Mouse (Mus musculus) stomach, postnatal 0 days (tissue): Measurements from ENCODE around the gene Fam13c. TPM values are rescaled to one million over a fixed set of nuclear protein-coding genes. Genes with fewer than 3 reads are reported as not detected.
A peak's percentile ranks its signal among the peaks of the same experiment; 100 is the strongest.

ENCODE experiments used
- ATAC-seq: fragments of 200-750 bp; cut with Nextera tagmentation; 2 replicates; pipeline ENCODE4 v1.8.0; 2017; ENCODE audit not compliant: low FRiP score, low TSS enrichment
- DNase-seq: peaks from one replicate; pipeline ENCODE4 v3.0.0-alpha.2; 2016; ENCODE audit warnings: low spot score
- H3K27ac ChIP-seq: fragments of 300-500 bp; sonication (generic); replicated peaks from 2 replicates; pipeline ENCODE4 v1.5.1; 2014; ENCODE audit warnings: mild to moderate bottlenecking, control low read depth
- H3K27me3 ChIP-seq: fragments of 300-500 bp; sonication (generic); 2 replicates; pipeline ENCODE4 v1.6.1; 2014; ENCODE audit warnings: low read length; ENCODE audit not compliant: control insufficient read depth, insufficient read depth
- H3K36me3 ChIP-seq: fragments of 300-500 bp; sonication (generic); 2 replicates; pipeline ENCODE4 v1.6.1; 2014; ENCODE audit warnings: low read length, mixed read lengths; ENCODE audit not compliant: control insufficient read depth, insufficient read depth
- H3K4me1 ChIP-seq: fragments of 300-500 bp; sonication (generic); replicated peaks from 2 replicates; pipeline ENCODE4 v1.6.1; 2014; ENCODE audit warnings: antibody characterized with exemption; ENCODE audit not compliant: control insufficient read depth, insufficient read depth
- H3K4me2 ChIP-seq: fragments of 300-500 bp; sonication (generic); replicated peaks from 2 replicates; pipeline ENCODE4 v1.6.1; 2014; ENCODE audit warnings: low read depth, mild to moderate bottlenecking, control low read depth, moderate library complexity
- H3K4me3 ChIP-seq: fragments of 300-500 bp; sonication (generic); 2 replicates; pipeline ENCODE4 v1.5.1; 2014; ENCODE audit warnings: low read depth, low read length, control low read depth
- H3K9ac ChIP-seq: fragments of 300-500 bp; sonication (generic); 2 replicates; pipeline ENCODE4 v1.6.1; 2014; ENCODE audit warnings: mild to moderate bottlenecking, low read length, control low read depth, mixed read lengths
- H3K9me3 ChIP-seq: fragments of 300-500 bp; sonication (generic); 2 replicates; pipeline ENCODE4 v1.6.1; 2016; ENCODE audit warnings: low read length; ENCODE audit not compliant: control insufficient read depth
- CTCF ChIP-seq: IDR thresholded peaks from 2 replicates; pipeline ENCODE4 v1.5.1; 2016; ENCODE audit warnings: antibody characterized with exemption, low read depth, mild to moderate bottlenecking, moderate library complexity
- EP300 ChIP-seq: optimal IDR thresholded peaks from 2 replicates; pipeline ENCODE3; 2016; ENCODE audit warnings: antibody characterized with exemption
- WGBS: fragments of 180-500 bp; shearing (Covaris S2); extraction: QIAGEN DNeasy Blood & Tissue Kit; methylation state at CpG from one replicate; pipeline ENCODE4 v1.1.7; 2014; 5-methylcytosine and 5-hydroxymethylcytosine counted together
- polyA plus RNA-seq: library from polyadenylated mRNA; unstranded; fragments of >200 nt; fragmentation: Nextera tagmentation; extraction: Ambion mirVana; gene quantifications from 2 replicates; pipeline ENCODE4 v1.2.1, GENCODE M21; 2015

The Fam13c gene
- polyA plus RNA-seq, 1 experiment from 2014 or later, result 5.4 TPM

DNA sequence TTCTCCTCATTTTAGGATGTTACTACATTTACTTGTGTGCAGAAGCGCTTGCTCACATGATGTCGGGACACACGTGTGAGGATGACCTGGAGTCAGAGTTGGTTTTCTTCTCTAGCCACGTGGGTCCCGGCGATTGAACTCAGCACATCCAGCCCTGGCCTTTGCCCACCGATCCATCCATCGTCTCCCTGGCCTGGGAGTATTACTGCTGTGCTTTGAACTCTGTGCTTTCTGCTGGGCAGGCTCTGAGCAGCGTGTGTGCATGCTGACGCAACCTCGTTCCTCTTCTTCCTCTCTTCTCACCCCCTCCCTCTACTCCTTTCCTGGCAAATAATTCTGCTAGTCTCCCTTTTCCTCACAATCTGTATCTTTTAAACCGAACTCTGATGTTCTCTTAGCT is 93.7 kb downstream of the Fam13c start:
- Histone ChIP-seq H3K27me3 (no peaks in the 10 kb centered on the region), H3K9ac (no peak overlapping the region), H3K4me3 (no peak overlapping the region), H3K4me2 (no peak overlapping the region), H3K9me3 (no peaks in the 10 kb centered on the region), H3K27ac (no peak overlapping the region), H3K4me1 (no peaks in the 10 kb centered on the region), H3K36me3 (no peaks in the 10 kb centered on the region)
- DNase-seq (no peak), ATAC-seq (no peak)
- 80% methylated on average over 12 of the region's 12 CpGs for WGBS
- no peak for TF ChIP-seq EP300
- TF ChIP-seq CTCF, result no peak

DNA sequence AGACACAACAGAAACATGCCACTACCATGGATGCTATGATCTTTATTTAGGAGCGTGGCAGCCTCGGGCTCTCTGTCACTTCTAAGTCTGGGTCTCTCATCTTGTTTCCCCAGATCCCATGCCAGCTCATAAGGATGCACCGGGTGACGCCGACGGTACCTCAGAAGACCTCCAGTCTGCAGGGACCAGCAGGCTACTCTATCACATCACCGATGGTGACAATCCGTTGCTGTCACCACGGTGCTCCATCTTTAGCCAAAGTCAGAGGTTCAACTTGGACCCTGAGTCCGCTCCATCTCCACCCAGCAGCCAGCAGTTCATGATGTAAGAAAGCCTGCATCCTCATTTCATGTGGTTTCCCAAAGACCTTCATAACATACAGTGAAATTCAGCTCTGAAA is 94.3 kb downstream of the Fam13c start:
- no peaks in the 10 kb centered on the region for H3K9me3 ChIP-seq
- H3K4me3 ChIP-seq, result no peak overlapping the region
- ATAC-seq (no peak), DNase-seq (no peak)
- H3K4me2 ChIP-seq, result no peak overlapping the region
- TF ChIP-seq EP300, result no peak
- no peaks in the 10 kb centered on the region for H3K4me1 ChIP-seq
- H3K36me3 ChIP-seq, result no peaks in the 10 kb centered on the region
- H3K27me3 ChIP-seq, result no peaks in the 10 kb centered on the region
- no peak overlapping the region for H3K9ac ChIP-seq
- H3K27ac ChIP-seq, result no peak overlapping the region
- WGBS, result 95% methylated on average over 10 of the region's 10 CpGs

DNA sequence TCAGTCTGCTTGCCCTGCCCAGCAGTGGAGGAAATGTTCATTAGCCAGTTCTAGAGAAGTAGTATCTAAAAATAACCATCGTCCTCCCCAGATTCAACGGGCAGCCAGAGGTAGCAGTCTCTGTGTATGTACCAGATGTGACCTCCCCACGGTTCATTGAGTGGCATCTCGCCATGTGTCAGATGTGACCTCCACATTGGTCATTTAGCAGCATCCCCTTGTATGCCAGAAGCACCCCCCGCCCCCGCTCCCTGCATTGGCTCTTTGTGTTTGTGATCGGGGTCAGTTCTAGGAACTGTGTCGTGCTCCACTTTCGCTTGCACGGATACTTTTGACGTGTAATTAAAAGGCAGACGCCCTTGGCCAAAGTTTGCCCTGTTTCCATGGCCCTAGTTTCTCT is 95.1 kb downstream of the Fam13c start:
- ATAC-seq (no peak), DNase-seq (no peak)
- Histone ChIP-seq H3K4me3 (no peak overlapping the region), H3K27me3 (no peaks in the 10 kb centered on the region), H3K27ac (no peak overlapping the region), H3K9me3 (no peaks in the 10 kb centered on the region), H3K4me2 (no peak overlapping the region), H3K9ac (no peak overlapping the region), H3K4me1 (no peaks in the 10 kb centered on the region), H3K36me3 (no peaks in the 10 kb centered on the region)
- TF ChIP-seq EP300, result no peak
- TF ChIP-seq CTCF, result no peak
- 89% methylated on average over 12 of the region's 12 CpGs for WGBS

DNA sequence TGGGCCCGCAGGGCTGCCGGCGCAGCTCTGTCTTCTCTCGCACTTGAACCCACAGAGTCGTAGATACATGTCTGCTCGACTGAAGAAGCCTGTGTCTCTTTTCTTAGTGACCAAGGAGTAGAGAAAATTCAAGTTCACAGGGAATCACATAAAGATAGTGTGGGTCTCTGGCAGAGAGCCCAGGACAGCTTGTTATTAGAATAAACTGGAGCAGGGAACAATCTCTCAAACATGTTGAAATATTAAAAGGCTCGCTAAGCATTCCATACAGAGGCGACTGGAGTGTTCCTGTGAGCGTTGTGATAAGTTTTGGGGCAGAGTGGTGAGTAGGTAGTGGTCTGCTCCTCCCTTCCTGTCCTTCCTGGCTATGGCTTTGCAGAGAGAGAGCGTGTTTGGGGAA is 97.4 kb downstream of the Fam13c start:
- Histone ChIP-seq H3K9me3 (no peaks in the 10 kb centered on the region), H3K9ac (no peak overlapping the region), H3K4me2 (no peak overlapping the region), H3K4me1 (no peaks in the 10 kb centered on the region), H3K4me3 (no peak overlapping the region), H3K36me3 (no peaks in the 10 kb centered on the region), H3K27me3 (no peaks in the 10 kb centered on the region), H3K27ac (no peak overlapping the region)
- DNase-seq, result no peak
- 80% methylated on average over 10 of the region's 10 CpGs for WGBS
- ATAC-seq, result no peak
- TF ChIP-seq EP300 (no peak), CTCF (no peak)

DNA sequence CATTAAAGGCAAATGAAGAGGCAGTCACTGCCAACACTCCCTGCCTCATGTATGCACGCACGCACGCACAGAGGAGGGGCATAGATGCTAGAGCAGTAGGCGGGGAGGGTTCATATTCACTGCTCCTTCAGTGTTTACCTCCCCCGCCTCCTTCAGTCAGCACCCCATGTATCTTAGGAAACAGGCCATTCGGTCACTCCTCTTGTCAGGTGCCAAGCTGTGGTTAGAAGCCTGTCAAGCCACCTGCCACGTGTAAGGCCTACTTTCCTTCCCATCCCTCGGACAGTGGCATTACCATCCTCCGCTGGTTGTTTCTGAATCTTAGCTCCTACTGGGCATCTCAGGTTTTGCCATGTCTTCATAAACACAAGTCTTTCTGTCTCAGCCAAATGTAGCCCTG is 99.0 kb downstream of the Fam13c start:
- Histone ChIP-seq H3K36me3 (no peaks in the 10 kb centered on the region), H3K27me3 (no peaks in the 10 kb centered on the region), H3K4me1 (no peaks in the 10 kb centered on the region), H3K9me3 (no peaks in the 10 kb centered on the region), H3K4me2 (no peak overlapping the region), H3K4me3 (no peak overlapping the region), H3K9ac (no peak overlapping the region), H3K27ac (no peak overlapping the region)
- TF ChIP-seq EP300 (no peak), CTCF (no peak)
- 92% methylated on average over 9 of the region's 9 CpGs for WGBS
- DNase-seq (no peak), ATAC-seq (no peak)

DNA sequence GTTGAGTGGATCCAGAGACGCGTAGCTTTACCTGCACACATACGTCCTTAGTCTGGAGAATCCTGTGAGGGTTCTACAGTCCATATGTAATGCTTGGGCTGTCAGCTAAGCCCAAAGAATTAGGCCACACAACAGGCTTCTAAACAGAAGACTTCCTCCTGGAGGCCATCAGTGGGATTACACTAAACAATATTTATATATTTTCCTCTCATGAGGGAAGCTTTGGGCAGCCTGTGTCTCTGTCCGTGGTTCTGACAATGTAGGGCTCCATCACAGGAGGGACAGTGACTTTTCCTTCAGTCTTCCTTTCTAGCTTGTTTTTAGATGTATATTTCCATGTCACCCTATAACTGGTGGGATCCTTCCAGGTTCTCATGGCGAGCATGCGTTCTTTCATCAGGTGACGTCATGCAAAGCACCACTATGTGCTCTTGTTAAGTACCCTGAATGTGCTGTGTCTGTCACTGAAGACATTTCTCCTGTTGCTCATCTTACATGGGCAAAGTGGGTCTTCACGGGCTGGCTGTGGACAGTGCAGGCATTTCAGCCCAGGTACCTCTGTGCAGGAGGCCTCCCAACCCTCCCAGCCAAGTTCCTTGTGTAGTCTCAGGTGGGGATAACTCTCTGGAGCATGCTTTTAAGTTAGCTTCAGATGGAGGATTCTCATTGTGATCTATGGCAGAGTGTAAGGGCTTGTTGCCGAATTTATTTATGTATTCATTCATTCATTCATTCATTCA is 100.3 kb downstream of the Fam13c start:
- H3K9ac ChIP-seq, result no peak overlapping the region
- H3K4me3 ChIP-seq, result no peak overlapping the region
- DNase-seq (no peak), ATAC-seq (no peak)
- no peaks in the 10 kb centered on the region for H3K27me3 ChIP-seq
- peak; percentile 68 for TF ChIP-seq CTCF
- no peak for TF ChIP-seq EP300
- H3K27ac ChIP-seq, result no peak overlapping the region
- no peaks in the 10 kb centered on the region for H3K36me3 ChIP-seq
- 85% methylated on average over 9 of the region's 9 CpGs for WGBS
- H3K4me1 ChIP-seq, result no peaks in the 10 kb centered on the region
- no peak overlapping the region for H3K4me2 ChIP-seq
- H3K9me3 ChIP-seq, result no peaks in the 10 kb centered on the region
